Mouse (Mus musculus): ENCODE data around the gene Ptpn11.

- TF ChIP-seq CHD2 (IDR thresholded peaks at IDR 0.05; ENCODE audit: low read depth, low read length) (no peak), HCFC1 (IDR thresholded peaks at IDR 0.05; ENCODE audit: borderline replicate concordance, insufficient read depth, low read length) (no peak), ZNF384 (IDR thresholded peaks at IDR 0.05; ENCODE audit: low read depth, low read length) (no peak), MAFK (IDR thresholded peaks at IDR 0.05; ENCODE audit: insufficient read depth, low read depth, low read length) (no peak)
Observed at GRCm38 (mm10) chr5:121214707-121215106, 23.5 kb upstream of the Ptpn11 start.

Data from ES-E14 (cell line).